Mouse (Mus musculus): Measurements from ENCODE around the gene Tmcc1. TPM values are rescaled to one million over a fixed set of nuclear protein-coding genes. Genes with fewer than 3 reads are reported as not detected.
A peak's percentile ranks its signal among the peaks of the same experiment; 100 is the strongest.

Gene Tmcc1
- polyA plus RNA-seq, 1 experiment from 2014 or later = 9.4 TPM

- Histone ChIP-seq H3K4me1 (replicated peaks; ENCODE audit: control insufficient read depth, insufficient read depth) (no peaks in the 10 kb centered on the region), H3K4me2 (replicated peaks; ENCODE audit: low read depth) (no peak overlapping the region), H3K36me3 (ENCODE audit: control insufficient read depth, insufficient read depth, low read length) (no peaks in the 10 kb centered on the region), H3K9ac (ENCODE audit: low read length) (no peak overlapping the region), H3K9me3 (ENCODE audit: control insufficient read depth, low read length) (no peaks in the 10 kb centered on the region), H3K27me3 (ENCODE audit: control insufficient read depth, insufficient read depth, low read length) (no peaks in the 10 kb centered on the region), H3K4me3 (ENCODE audit: low read depth, low read length) (no peak overlapping the region), H3K27ac (replicated peaks) (no peak overlapping the region)
- DNase-seq (ENCODE audit: low spot score) (no peak), ATAC-seq (ENCODE audit: low FRiP score, low TSS enrichment) (no peak)
- WGBS = 84% methylated on average over 3 of the region's 3 CpGs
- no peak for TF ChIP-seq EP300 (optimal IDR thresholded peaks at IDR 0.05)
- TF ChIP-seq CTCF (IDR thresholded peaks at IDR 0.05; ENCODE audit: low read depth) = no peak
Measured at GRCm38 (mm10) chr6:116015902-116016301, 177.4 kb downstream of the Tmcc1 start.

DNA sequence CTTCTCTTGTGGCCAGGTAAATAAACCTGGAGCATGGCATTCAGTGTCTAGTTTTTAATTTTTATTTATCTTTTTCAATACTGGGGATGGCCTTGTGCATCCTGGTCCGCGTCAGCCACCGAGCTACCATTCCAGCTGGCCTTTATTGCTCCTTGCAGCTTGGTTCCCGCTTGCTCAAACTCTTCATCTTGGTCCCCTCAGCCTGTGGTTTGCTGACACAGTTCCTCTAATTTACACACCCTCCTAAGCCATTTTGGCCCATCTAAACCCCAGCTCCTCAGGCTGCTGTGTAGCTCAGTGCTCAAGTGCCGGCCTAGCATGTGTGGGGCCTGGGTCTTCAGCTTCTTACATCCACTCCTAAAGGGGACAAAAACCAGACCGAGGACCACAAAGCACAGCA, 179.2 kb downstream of the Tmcc1 start:
- H3K9me3 ChIP-seq (ENCODE audit: control insufficient read depth, low read length) = no peaks in the 10 kb centered on the region
- no peak overlapping the region for H3K4me2 ChIP-seq (replicated peaks; ENCODE audit: low read depth)
- no peaks in the 10 kb centered on the region for H3K27me3 ChIP-seq (ENCODE audit: control insufficient read depth, insufficient read depth, low read length)
- WGBS = 81% methylated on average over 6 of the region's 6 CpGs
- H3K27ac ChIP-seq (replicated peaks) = no peak overlapping the region
- no peak overlapping the region for H3K9ac ChIP-seq (ENCODE audit: low read length)
- H3K36me3 ChIP-seq (ENCODE audit: control insufficient read depth, insufficient read depth, low read length) = no peaks in the 10 kb centered on the region
- DNase-seq (ENCODE audit: low spot score) (no peak), ATAC-seq (ENCODE audit: low FRiP score, low TSS enrichment) (no peak)
- no peak for TF ChIP-seq EP300 (optimal IDR thresholded peaks at IDR 0.05)
- TF ChIP-seq CTCF (IDR thresholded peaks at IDR 0.05; ENCODE audit: low read depth) = no peak
- H3K4me1 ChIP-seq (replicated peaks; ENCODE audit: control insufficient read depth, insufficient read depth) = no peaks in the 10 kb centered on the region
- no peak overlapping the region for H3K4me3 ChIP-seq (ENCODE audit: low read depth, low read length)

GRCm38 (mm10) chr6:116013687-116014086, 179.6 kb downstream of the Tmcc1 start:
- no peak overlapping the region for H3K9ac ChIP-seq (ENCODE audit: low read length)

DNA sequence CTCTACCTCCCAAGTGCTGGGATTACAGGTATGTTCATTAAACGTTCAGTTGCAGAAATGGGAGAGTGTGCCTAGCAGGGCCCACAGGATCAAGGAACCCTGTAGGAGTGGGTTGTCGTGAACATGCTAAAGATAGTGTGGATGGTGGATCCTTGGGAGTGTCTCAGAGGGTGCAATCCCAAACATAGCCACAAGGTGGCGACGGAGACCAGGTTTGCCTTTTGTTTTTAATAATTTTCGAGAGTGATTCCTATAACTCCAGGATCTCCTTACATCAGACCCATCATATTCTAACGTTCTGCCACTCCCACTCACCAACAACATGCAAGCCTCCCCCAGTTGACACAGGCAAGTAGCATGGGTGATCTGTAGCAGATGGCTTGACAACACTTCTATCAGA, 182.7 kb downstream of the Tmcc1 start:
- H3K36me3 ChIP-seq (ENCODE audit: control insufficient read depth, insufficient read depth, low read length) = no peaks in the 10 kb centered on the region
- H3K4me2 ChIP-seq (replicated peaks; ENCODE audit: low read depth) = no peak overlapping the region
- TF ChIP-seq CTCF (IDR thresholded peaks at IDR 0.05; ENCODE audit: low read depth) (peak; percentile 98), EP300 (optimal IDR thresholded peaks at IDR 0.05) (no peak)
- no peaks in the 10 kb centered on the region for H3K4me1 ChIP-seq (replicated peaks; ENCODE audit: control insufficient read depth, insufficient read depth)
- H3K27me3 ChIP-seq (ENCODE audit: control insufficient read depth, insufficient read depth, low read length) = no peaks in the 10 kb centered on the region
- no peak for ATAC-seq (ENCODE audit: low FRiP score, low TSS enrichment)
- H3K4me3 ChIP-seq (ENCODE audit: low read depth, low read length) = no peak overlapping the region
- H3K27ac ChIP-seq (replicated peaks) = no peak overlapping the region
- peak; percentile 80 for DNase-seq (ENCODE audit: low spot score)
- no peak overlapping the region for H3K9ac ChIP-seq (ENCODE audit: low read length)
- WGBS = 3% methylated on average over 6 of the region's 6 CpGs
- no peaks in the 10 kb centered on the region for H3K9me3 ChIP-seq (ENCODE audit: control insufficient read depth, low read length)

More at GRCm38 (mm10) chr6:116013687-116014086, 179.6 kb downstream of the Tmcc1 start:
- no peak overlapping the region for H3K4me2 ChIP-seq (replicated peaks; ENCODE audit: low read depth)
- no peaks in the 10 kb centered on the region for H3K4me1 ChIP-seq (replicated peaks; ENCODE audit: control insufficient read depth, insufficient read depth)
- DNase-seq (ENCODE audit: low spot score) (no peak), ATAC-seq (ENCODE audit: low FRiP score, low TSS enrichment) (no peak)
- H3K36me3 ChIP-seq (ENCODE audit: control insufficient read depth, insufficient read depth, low read length) = no peaks in the 10 kb centered on the region
- H3K9me3 ChIP-seq (ENCODE audit: control insufficient read depth, low read length) = no peaks in the 10 kb centered on the region
- no peak for TF ChIP-seq EP300 (optimal IDR thresholded peaks at IDR 0.05)
- TF ChIP-seq CTCF (IDR thresholded peaks at IDR 0.05; ENCODE audit: low read depth) = no peak
- H3K4me3 ChIP-seq (ENCODE audit: low read depth, low read length) = no peak overlapping the region
- no peak overlapping the region for H3K27ac ChIP-seq (replicated peaks)
- H3K27me3 ChIP-seq (ENCODE audit: control insufficient read depth, insufficient read depth, low read length) = no peaks in the 10 kb centered on the region
- WGBS = 50% methylated on average over 3 of the region's 3 CpGs

DNA sequence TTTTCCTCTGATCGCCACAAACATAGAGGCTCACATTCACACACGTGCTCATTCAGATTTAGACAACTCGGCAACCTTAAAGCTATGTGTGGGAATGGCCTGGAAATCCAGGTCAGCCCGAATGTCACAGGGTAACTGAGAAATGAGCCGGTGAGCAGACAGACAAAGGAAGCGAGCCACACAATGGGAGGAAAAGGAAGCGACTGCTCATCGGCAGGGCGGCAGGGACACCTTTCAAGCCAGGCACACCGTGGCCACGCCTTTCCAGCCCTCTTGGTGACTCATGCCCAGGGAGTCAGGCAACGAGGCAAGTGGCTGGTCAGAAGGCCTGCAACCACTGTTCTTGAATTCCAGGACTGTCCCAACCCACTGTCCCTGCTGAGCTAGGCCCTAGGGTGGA, 183.9 kb downstream of the Tmcc1 start:
- no peaks in the 10 kb centered on the region for H3K27me3 ChIP-seq (ENCODE audit: control insufficient read depth, insufficient read depth, low read length)
- H3K4me3 ChIP-seq (ENCODE audit: low read depth, low read length) = no peak overlapping the region
- TF ChIP-seq CTCF (IDR thresholded peaks at IDR 0.05; ENCODE audit: low read depth) (no peak), EP300 (optimal IDR thresholded peaks at IDR 0.05) (no peak)
- no peaks in the 10 kb centered on the region for H3K9me3 ChIP-seq (ENCODE audit: control insufficient read depth, low read length)
- 0 out of 2 replicates have a peak overlapping the region, but pooled peaks have one; percentile 4 for H3K27ac ChIP-seq (replicated peaks)
- H3K9ac ChIP-seq (ENCODE audit: low read length) = no peak overlapping the region
- peak; percentile 40; the same call in 1 of the 2 replicates for ATAC-seq (ENCODE audit: low FRiP score, low TSS enrichment)
- no peaks in the 10 kb centered on the region for H3K36me3 ChIP-seq (ENCODE audit: control insufficient read depth, insufficient read depth, low read length)
- no peak overlapping the region for H3K4me2 ChIP-seq (replicated peaks; ENCODE audit: low read depth)
- peak; percentile 68 for DNase-seq (ENCODE audit: low spot score)
- 51% methylated on average over 12 of the region's 12 CpGs for WGBS
- H3K4me1 ChIP-seq (replicated peaks; ENCODE audit: control insufficient read depth, insufficient read depth) = no peaks in the 10 kb centered on the region

- ATAC-seq (ENCODE audit: low FRiP score, low TSS enrichment) = peak; percentile 29
- 24% methylated on average over 9 of the region's 9 CpGs for whole genome bisulfite sequencing
- peak; percentile 78 for DNase-seq (ENCODE audit: low spot score)
Measured at GRCm38 (mm10) chr6:116007561-116008173, 185.6 kb downstream of the Tmcc1 start.

More at GRCm38 (mm10) chr6:116007561-116008173, 185.6 kb downstream of the Tmcc1 start:
- TF ChIP-seq EP300 (optimal IDR thresholded peaks at IDR 0.05) (no peak), CTCF (IDR thresholded peaks at IDR 0.05; ENCODE audit: low read depth) (peak; percentile 88)
- Histone ChIP-seq H3K27me3 (ENCODE audit: control insufficient read depth, insufficient read depth, low read length) (no peaks in the 10 kb centered on the region), H3K4me3 (ENCODE audit: low read depth, low read length) (no peak overlapping the region), H3K9me3 (ENCODE audit: control insufficient read depth, low read length) (no peaks in the 10 kb centered on the region), H3K36me3 (ENCODE audit: control insufficient read depth, insufficient read depth, low read length) (no peaks in the 10 kb centered on the region), H3K27ac (replicated peaks) (no peak overlapping the region), H3K9ac (ENCODE audit: low read length) (no peak overlapping the region), H3K4me1 (replicated peaks; ENCODE audit: control insufficient read depth, insufficient read depth) (no peaks in the 10 kb centered on the region), H3K4me2 (replicated peaks; ENCODE audit: low read depth) (no peak overlapping the region)

Data from stomach, postnatal 0 days (tissue).